Mouse (Mus musculus): Measurements from ENCODE around the gene Rpl13a.
"Not testable (repeated sequence)": the region's sequence is repeated elsewhere in the genome, so short reads cannot be mapped to it uniquely, and the experiment has no call there.

Gene Rpl13a

DNA sequence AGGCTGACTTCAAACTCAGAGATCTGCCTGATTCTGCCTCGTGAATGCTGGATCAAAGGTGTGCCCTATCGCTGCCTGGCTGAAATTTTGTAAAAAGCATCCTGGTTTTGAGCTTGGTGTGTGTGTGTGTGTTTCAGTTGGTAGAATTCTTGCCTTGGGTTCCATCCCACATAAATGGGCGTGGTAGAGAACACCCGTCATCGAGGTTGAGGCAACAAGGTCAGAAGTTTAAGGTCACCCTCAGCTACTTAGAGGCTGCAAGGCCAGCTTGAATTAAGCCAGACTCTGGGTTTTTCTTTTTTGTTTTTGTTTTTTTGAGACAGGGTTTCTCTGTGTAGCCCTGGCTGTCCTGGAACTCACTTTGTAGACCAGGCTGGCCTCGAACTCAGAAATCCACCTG lies 10.2 kb downstream of the Rpl13a start:
- DNase-seq (ENCODE audit: low spot score in 2 of 2): no peak

DNA sequence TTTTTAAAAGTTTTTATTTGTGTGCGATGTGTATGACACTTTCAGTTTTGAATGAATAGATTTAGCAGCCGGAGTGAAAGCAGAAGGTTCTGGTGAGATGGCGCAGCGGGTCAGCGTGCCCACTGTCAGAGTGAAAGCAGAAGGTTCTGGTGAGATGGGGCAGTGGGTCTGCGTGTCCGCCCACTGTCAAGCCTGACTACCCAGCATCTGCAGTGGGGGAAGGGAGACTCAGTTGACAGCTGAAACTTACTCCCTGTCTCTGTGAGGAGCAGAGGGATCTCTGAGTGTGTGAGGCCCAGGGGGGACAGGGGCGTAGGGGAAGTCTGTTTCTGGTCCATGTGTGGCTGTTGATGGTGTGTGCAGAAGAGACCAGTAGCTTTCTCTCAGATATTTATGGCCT lies 11.0 kb downstream of the Rpl13a start:
- DNase-seq (ENCODE audit: low spot score in 2 of 2): no peak

DNA sequence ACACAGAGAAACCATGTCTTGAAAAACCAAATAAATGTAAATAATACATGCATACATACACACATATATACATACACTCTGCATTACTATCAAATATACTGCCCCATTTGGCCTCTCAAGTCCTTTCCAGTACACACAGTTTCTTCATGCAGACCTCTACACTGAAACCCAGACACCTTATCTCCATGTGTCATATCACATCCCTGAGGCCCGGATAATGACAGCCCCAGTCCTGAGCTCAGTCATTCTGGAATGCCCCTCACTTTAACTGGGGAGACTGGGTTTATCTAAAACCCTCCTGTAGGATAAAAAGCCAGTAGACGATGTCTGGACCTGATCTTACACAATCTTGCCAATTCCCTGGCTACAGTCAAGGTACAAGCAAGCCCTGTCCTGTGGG lies 15.1 kb downstream of the Rpl13a start:
- DNase-seq (ENCODE audit: low spot score in 2 of 2): no peak

DNA sequence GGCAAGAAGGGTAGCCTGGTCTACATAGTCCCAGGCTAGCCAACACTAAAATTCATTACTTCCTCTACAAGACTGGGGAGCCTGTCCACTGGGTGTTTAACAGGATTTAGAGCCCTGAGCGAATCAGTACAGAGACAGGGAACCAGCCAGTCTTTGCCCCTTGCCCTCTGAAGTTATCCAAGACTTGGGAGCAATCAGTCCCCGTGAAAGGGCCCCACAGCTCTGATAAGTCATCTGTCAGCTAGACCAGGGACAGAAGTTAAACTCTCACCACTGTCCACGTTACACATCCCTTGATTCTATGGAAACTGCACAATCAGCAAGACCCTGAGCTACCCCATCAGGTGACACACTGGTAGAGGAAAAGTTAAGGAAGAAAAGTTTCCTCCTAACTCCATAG lies 16.0 kb downstream of the Rpl13a start:
- DNase-seq (ENCODE audit: low spot score in 2 of 2): no peak

DNA sequence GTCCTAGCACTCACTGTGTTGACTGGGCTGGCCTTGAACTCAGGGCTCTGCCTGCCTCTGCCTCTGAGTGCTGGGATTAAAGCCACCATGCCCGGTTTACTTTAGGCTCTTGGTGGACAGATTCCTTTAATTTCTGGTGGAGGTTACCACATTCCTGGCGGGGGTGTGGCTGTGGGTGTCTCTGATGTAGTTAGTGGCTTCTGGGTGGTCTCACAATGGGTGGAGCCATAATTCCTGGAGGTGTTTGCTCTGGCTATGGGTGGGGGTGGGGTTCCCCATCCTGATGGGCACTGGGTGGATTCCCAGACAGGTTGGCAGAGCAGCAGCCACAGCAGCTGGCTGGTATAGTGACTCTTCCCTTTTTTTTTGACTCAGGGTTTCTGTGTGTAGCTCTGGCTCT lies 16.6 kb downstream of the Rpl13a start:
- DNase-seq (ENCODE audit: low spot score in 2 of 2): no peak

DNA sequence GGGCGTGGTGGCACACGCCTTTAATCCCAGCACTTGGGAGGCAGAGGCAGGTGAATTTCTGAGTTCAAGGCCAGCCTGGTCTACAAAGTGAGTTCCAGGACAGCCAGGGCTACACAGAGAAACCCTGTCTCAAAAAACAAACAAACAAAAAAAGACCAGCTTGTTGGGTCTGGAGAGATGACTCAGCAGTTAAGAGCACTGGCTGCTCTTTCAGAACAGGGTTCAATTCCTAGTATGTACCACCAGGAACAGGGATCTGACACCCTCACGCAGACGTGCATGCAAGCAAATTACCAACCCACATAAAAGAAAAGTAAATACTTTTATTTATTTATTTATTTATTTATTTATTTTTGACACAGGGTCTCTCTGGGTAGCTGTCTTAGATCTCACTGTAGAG lies 18.5 kb downstream of the Rpl13a start:
- DNase-seq (ENCODE audit: low spot score in 2 of 2): not testable (repeated sequence)

DNA sequence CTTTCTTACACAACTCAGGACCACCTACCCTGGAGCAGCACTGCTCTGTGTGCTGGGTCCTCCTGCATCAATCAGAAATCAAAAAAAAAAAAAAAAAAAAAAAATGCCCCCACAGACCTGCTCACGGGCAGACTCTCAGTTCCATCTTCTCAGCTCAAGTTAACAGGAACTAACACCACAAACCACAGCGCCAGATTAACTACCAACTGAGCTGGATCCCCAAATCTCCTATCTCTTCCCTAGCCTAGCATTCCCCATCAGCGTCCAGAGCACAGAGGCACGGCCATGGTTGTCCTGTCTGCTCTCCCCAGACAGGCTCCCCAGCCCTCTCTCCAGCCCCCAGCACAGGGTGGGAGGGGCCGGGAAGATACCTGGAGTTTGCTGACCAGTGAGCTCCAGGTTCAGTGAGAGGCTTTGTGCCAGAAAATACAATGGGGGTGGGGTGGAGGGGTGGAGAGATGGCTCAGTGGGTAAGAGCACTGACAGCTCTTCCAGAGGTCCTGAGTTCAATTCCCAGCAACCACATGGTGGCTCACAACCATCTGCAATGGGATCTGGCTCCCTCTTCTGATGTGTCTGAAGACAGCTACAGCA lies 21.4 kb downstream of the Rpl13a start:
- DNase-seq (ENCODE audit: low spot score in 2 of 2): no peak

DNA sequence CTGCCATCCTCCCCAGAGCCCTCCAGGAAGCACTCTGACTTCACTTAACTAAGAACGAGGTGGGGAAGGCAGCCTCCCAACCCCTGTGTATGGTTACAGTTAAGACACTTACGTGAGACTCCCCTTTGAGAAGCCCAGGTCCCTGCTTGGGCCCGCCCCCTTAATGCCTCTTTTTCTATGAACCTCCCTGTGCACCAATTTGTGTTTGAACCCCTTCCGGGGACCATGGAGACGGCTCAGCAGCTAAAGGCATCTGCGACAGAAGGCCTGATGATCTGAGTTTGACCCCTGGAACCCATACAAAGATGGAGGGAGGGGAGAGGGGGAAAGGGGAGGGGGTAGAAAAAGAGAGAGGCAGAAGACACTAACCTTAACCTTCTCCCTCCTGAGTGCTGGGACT lies 22.1 kb downstream of the Rpl13a start:
- no peak for DNase-seq (ENCODE audit: low spot score in 2 of 2)

DNA sequence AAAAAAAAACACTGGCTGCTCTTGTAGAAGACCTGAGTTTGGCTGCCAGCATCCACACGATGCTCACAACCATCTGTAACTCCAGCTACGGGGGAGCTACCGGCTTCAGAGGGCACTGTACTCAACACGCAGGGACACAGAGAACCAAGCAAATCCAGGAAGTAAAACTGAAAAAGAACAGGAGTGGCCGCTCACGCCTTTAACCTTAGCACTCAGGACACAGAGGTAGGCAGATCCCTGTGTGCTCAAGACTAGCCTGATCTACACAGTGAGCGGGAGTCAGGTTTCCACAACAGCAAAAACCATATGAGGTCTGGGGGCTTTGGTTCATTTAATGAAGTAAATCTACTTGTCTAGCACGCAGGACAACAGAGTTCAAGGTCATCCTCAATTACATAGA lies 23.1 kb downstream of the Rpl13a start:
- DNase-seq (ENCODE audit: low spot score in 2 of 2): no peak

DNA sequence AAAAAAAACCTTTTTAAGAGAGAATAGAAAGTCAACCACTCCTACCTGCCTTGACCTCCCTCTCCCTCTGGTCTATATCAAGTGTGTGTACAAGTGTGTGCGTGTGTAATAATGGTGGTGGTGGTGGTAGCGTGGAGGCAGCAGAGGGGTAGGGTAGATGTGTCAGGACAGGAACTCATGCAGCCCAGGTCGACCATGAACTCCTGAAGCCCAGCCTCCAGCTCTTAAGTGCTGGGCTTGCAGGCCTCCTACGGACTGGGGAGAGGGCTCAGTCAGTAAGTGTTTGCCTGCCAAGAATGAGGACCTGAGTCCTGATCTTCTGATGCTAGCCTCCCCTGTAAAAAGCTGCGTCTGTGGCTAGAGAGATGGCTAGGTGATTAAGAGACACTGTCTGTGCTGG lies 23.6 kb downstream of the Rpl13a start:
- no peak for DNase-seq (ENCODE audit: low spot score in 2 of 2)

DNA sequence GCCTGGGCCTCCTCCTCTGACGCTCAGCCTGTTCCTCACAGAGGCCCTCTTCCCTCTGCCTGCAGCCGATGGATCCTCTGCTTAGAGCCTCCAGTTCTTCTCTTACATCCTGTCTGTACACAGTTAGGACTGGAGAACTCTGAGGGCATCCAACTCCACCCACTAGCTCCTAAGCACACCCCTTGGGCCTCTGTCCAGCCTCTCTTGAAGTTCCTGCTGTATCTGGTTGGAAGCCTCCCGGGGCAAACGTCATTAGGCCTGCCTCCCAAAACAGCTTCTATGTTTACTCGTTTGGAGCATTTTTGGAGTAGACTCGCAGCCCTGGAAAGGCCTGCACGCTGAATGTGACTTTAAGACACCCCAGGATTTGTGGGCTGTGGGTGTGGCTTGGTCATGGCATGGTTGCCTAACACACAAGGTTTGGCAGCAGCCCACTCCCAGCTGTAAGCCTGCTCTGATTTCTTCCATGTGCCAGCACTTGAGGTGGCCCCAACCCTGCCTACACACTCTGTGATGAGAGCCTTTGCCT lies 24.8 kb downstream of the Rpl13a start, which contains the start of gene Fcgrt:
TSS of gene Fcgrt (minus strand) at position 200 of the 529 bp plus-strand sequence.
- peak in 1 of 2 experiments; percentile 42 for DNase-seq (ENCODE audit: low spot score in 2 of 2)

DNA sequence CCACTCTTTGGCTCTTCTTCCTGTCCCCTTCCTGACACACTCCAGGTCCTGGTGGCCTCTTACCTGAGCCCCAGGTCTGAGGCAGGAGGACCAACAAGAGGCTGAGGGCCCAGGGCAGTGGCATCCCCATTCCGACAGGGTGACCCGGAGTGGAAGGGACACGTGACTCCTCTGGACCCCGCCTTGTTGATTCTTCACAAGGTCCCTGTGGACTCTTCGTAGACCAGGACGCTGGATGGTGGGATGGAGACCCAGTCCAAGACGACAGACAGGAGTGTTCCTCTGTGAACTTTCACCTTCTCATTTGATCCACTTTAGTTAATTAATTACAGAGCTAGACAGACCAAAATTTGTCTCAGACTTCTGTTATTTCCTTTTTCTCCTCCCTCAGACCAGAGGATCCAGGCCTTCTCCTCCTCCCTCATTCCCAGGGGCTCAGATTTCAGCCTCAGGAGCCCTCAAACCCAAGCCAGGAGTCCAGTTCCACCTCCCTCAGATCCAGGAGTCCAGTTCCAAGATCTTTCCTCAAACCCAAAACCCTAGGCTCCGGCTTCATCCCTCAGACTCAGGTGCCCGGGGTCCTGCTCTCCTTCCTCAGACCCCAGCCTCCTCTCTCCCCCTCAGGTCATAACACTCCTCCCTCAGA lies 25.5 kb downstream of the Rpl13a start:
- DNase-seq (ENCODE audit: low spot score in 2 of 2): no peak

DNA sequence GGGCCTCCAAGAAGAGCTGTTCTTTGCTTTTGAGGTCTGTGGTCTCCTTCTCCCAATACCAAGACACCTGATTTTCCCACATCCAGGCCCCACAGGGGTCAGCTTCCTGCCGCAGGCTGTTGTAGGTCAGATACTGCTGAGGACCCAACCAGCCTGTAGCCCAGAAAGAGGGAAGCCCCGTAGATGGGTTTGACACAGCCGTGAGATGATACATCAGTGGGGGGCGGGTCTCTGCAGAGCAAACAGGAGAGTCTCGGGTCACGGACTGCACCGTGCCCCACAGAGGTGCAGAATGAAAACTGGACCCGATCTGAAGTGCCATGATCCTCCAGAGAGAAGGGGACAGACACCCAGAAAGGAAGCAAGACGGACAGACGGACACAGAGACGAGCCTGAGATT lies 26.1 kb downstream of the Rpl13a start:
- no peak for DNase-seq (ENCODE audit: low spot score in 2 of 2)

DNA sequence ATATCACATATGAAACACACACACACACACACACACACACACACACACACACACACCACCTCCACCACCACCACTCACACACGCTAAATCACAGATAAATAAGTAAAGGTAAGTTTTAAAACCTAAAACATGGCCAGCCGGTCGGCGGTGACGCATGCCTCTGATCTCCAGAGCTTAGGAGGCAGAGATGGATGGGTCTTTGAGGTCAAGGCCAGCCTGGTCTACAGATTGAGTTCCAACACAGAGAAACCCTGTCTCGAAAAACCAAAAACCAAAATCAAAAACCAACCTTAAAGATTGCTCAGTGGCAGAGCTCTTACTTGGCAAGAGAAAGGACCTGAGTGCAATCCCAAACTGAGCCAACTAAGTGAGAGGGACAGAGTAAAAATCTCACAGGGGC lies 28.5 kb downstream of the Rpl13a start:
- DNase-seq (ENCODE audit: low spot score in 2 of 2): no peak

DNA sequence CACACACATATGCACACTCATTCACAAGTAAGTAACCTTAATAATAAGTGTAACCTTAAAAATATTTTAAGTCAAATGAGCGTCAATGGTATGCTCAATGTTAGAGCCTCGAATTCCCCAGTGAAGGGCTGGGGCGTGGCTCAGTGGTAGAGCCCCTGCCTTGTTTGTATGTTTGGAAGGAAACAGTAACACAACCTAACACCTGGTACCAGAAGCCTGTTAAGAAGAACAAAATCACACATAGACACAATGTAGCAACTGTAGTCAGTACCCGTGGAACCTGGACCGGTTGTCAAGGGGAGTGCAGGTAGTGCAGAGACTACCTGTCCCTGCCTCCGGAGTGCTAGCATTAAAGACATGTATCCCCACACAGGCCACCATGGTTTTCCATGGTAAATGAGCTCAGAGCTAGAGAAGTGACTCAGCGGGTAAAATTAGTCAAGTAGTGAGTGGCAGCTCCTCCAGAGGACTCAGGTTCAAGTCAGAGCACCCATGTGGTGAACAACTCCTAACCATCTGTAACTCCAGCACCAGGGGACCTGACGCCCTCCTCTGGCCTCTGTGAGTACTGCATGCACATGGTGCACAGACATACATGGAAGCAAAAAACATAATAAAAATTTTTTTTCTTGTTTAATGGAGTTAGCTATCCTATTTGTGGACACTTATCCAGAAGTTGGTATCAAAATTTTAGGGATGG lies 29.9 kb downstream of the Rpl13a start:
- no peak for DNase-seq (ENCODE audit: low spot score in 2 of 2)

DNA sequence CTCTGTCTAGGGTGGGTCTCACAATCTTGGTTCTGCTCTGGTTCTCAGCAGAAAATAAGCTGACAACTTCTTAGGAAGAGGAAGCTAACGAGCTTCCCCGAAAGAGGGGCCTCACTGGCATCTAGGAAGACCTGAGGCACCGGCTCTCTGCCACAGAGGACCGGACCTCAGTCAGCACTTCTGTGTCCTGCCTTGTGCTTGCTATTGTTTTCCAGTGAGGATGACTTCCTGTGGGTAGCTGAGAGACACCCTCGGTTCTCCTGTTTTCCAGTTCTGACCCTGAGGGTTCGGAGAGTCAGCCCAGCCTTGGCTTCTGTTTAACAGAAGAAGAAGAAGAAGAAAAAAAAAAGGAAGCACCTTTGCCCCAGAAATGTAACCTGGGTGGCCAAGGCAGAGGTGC lies 31.1 kb downstream of the Rpl13a start:
- no peak for DNase-seq (ENCODE audit: low spot score in 2 of 2)

DNA sequence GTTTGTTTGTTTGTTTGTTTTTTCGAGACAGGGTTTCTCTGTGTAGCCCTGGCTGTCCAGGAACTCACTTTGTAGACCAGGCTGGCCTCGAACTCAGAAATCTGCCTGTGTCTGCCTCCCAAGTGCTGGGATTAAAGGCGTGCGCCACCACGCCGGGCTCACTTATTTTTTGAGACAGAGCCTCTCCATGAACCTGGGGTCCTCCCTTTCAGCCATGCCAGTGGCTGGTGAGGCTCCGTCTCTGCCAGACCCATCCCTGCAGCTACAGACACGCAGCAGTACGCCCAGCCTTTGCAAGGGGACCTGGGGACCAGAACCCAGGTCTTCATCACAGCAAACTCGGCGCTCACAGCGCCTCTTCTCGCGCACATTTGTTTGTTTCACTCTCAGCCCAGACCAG lies 32.6 kb downstream of the Rpl13a start:
- not testable (repeated sequence) for DNase-seq (ENCODE audit: low spot score in 2 of 2)

DNA sequence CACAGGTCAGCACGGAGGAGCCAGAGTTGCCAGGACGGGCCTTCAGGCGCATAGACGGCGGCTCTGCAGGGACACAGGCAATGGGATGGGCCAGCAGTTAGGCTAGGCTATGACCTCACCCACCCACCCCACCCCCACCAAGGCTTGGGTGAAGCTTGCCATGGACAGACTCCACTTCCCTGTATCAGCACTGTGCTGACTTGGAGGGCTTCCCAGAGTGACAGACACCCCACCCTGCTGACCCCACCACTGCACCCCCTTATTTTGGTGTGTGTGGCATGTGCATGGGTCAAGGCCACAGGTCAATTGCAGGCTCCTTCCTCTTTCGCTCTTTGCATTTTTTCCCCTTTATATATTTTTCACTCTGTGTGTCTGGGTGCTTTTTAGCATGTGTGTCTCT lies 33.2 kb downstream of the Rpl13a start:
- no peak for DNase-seq (ENCODE audit: low spot score in 2 of 2)

DNA sequence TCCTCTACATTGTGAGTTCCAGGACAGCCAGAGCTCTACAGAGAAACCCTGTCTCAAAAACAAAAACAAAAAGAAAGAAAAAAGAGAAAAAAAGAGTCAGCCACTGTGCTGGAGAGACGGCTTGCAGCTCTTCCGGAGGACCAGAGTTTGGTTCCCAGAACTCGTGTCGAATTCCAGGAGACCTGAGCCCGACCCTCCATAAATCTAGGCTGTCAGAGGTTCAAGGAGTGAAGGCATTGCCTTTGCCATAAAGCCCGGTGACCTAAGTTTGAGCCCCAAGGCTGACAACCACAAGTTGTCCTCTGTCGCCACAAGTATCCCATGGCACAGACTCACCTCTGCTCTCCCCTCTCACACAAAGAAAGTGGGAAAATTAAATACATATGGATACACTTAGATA lies 34.4 kb downstream of the Rpl13a start:
- DNase-seq (ENCODE audit: low spot score in 2 of 2): no peak

DNA sequence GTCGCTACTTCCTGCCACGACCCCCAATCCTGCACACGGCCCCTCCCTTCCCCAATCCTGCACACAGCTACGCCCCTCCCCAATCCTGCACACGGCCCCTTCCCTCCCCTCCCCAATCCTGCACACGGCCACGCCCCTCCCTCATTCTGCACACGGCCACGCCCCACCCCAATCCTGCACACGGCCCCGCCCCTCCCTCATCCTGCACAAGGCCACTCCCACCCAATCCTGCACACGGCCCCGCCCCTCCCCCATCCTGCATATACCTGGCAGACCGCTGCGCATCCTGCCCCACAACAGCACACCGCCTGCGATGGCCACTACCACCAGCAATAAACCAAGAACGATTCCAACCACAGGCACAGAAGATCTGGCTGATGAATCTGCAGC lies 35.0 kb downstream of the Rpl13a start:
- no peak for DNase-seq (ENCODE audit: low spot score in 2 of 2)

DNA sequence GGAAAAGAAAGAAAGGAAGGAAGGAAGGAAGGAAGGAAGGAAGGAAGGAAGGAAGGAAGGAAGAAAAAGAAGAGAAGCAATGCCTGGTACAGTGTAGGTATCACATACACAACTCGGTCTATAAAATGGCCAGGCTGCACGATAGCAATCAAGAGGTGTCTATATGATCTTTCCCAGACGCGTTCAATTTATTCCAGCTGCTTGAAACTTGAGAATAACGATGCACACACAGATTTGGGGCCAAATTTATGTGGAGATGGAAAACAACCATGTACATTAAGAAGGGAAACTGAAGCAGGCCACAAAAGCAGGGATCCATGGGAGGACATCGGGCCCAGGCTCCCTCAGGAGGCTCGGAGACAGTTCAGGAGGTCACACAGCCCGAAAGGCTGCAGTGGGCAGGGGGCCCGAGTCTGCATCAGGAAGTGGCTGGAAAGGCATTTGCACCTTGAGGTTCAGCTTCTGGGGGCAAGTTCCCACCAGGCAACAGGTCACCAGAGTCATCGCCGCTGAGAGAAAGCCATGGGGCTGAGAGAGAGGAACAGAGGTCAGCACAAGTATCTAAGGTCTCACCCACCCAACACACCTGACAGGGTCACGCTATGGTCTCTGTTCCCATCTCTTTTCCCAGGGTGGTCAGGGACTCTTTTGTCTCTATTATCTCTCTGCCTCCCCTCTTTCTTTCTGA lies 35.6 kb downstream of the Rpl13a start:
- DNase-seq (ENCODE audit: low spot score in 2 of 2): no peak

DNA sequence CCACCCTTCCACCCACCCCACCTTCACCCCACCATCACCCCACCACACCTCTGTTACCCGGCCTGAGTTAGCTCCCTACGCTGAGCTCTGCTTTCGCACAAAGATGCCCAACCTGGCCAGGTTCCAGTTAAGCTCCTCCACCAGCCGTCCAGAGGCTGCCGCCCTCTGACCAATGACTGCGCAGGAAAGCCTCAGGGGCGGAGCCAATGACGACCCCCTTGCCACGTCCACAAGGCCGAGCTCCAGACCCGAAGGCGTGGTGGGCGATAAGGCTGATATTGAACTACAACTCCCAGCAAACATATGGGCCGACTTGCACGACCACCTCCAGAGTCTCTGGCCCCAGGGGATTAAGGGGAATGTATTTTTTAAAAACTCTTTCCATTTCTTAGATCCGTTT lies 36.5 kb downstream of the Rpl13a start, which contains the start of gene Rcn3:
TSS of gene Rcn3 (minus strand) at position 174 of the 400 bp plus-strand sequence.
- peak; percentile 44 to 87 for DNase-seq (ENCODE audit: low spot score in 2 of 2)

Measured in cerebellum, postnatal 4 days (tissue).